Mouse (Mus musculus) urinary bladder, postnatal 36 days (tissue): Measurements from ENCODE around the gene Smndc1.
A peak's percentile ranks its signal among the peaks of the same experiment; 100 is the strongest.

Experiments used
- DNase-seq, 2 experiments: peaks; one replicate each; pipeline ENCODE4 v3.0.0; 2022; ENCODE audit warnings: low spot score in 2 of 2, mixed read lengths in 1 of 2

Smndc1 gene

GRCm38 (mm10) chr19:53383336-53383735 is 7.0 kb downstream of the Smndc1 start:
- DNase-seq = no peak

GRCm38 (mm10) chr19:53378421-53378820 is 12.0 kb downstream of the Smndc1 start:
- no peak for DNase-seq

- no peak for DNase-seq
Observed at GRCm38 (mm10) chr19:53377652-53378051, 12.7 kb downstream of the Smndc1 start.

GRCm38 (mm10) chr19:53375816-53376215 is 14.6 kb downstream of the Smndc1 start:
- no peak for DNase-seq

GRCm38 (mm10) chr19:53375299-53375698 is 15.1 kb downstream of the Smndc1 start:
- no peak for DNase-seq

GRCm38 (mm10) chr19:53373570-53373969 is 16.8 kb downstream of the Smndc1 start:
- no peak for DNase-seq

GRCm38 (mm10) chr19:53371666-53372065 is 18.7 kb downstream of the Smndc1 start, which contains the start of gene Gm10197:
Gene Gm10197 (minus strand): TSS chr19:53371766.
- no peak for DNase-seq

- no peak for DNase-seq
Observed at GRCm38 (mm10) chr19:53370233-53370632, 20.1 kb downstream of the Smndc1 start.

- DNase-seq = peak; percentile 65 to 75
Observed at GRCm38 (mm10) chr19:53369469-53370043, 20.8 kb downstream of the Smndc1 start.

GRCm38 (mm10) chr19:53366881-53367280 is 23.5 kb downstream of the Smndc1 start:
- DNase-seq = no peak

- DNase-seq = no peak
Observed at GRCm38 (mm10) chr19:53366057-53366775, 24.2 kb downstream of the Smndc1 start.

- peak; percentile 45 to 71 for DNase-seq
Observed at GRCm38 (mm10) chr19:53364963-53365362, 25.4 kb downstream of the Smndc1 start.

GRCm38 (mm10) chr19:53364551-53364950 is 25.8 kb downstream of the Smndc1 start:
- no peak for DNase-seq

GRCm38 (mm10) chr19:53362967-53363366 is 27.4 kb downstream of the Smndc1 start:
- DNase-seq = no peak

GRCm38 (mm10) chr19:53360265-53360958 is 30.0 kb downstream of the Smndc1 start:
- no peak for DNase-seq

GRCm38 (mm10) chr19:53359160-53360033 is 31.0 kb downstream of the Smndc1 start:
- DNase-seq = peak in 1 of 2 experiments; percentile 31

GRCm38 (mm10) chr19:53355065-53355464 is 35.3 kb downstream of the Smndc1 start:
- DNase-seq = no peak

- DNase-seq = no peak
Observed at GRCm38 (mm10) chr19:53354271-53355000, 35.9 kb downstream of the Smndc1 start.

GRCm38 (mm10) chr19:53353864-53354263 is 36.5 kb downstream of the Smndc1 start:
- no peak for DNase-seq

- no peak for DNase-seq
Observed at GRCm38 (mm10) chr19:53345766-53346165, 44.6 kb downstream of the Smndc1 start.

- DNase-seq = no peak
Observed at GRCm38 (mm10) chr19:53344062-53344461, 46.3 kb downstream of the Smndc1 start.
